Mouse (Mus musculus): ENCODE data around the gene Fads3. TPM values are rescaled to one million over a fixed set of nuclear protein-coding genes. Genes with fewer than 3 reads are reported as not detected.

The Fads3 gene
- polyA plus RNA-seq, 1 experiment from 2014 or later, result 3.7 TPM

DNA sequence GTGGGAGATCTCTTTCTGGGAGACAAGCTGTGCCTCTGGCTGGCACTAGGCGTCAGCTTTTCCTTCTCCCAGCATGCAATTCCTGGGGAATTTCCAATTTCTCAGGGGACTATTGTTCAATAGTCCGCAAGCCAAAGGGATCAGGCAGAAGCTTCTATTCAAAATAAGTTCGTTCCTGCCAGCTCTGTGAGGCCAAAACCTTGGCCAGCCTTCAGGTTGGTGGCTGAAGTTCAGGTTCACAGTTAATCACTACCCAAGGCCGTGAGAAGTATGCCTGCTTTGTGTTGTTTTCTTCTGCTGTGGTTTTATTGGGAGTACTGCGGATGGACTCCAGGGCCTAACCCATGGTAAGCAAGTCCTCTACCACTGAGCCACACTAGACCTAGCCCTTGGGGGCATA lies 29.8 kb downstream of the Fads3 start:
- H3K4me2 ChIP-seq (ENCODE audit: low read depth, low read length), result no peak overlapping the region
- no peaks in the 10 kb centered on the region for H3K27me3 ChIP-seq (ENCODE audit: control insufficient read depth, insufficient read depth, low read length)
- DNase-seq (ENCODE audit: low spot score), result no peak
- no peaks in the 10 kb centered on the region for H3K9me3 ChIP-seq (replicated peaks; ENCODE audit: control insufficient read depth, low read length)
- H3K4me1 ChIP-seq (ENCODE audit: control insufficient read depth, insufficient read depth, low read length), result no peaks in the 10 kb centered on the region
- H3K36me3 ChIP-seq (replicated peaks; ENCODE audit: control insufficient read depth, insufficient read depth, low read depth, low read length), result peaks cover 49% of the 10 kb centered on the region
- no peak overlapping the region for H3K9ac ChIP-seq (replicated peaks; ENCODE audit: low read length)
- no peak overlapping the region for H3K27ac ChIP-seq (replicated peaks; ENCODE audit: low read depth, low read length)
- H3K4me3 ChIP-seq (ENCODE audit: low read depth, low read length), result no peak overlapping the region
- no peak for ATAC-seq (replicated peaks; ENCODE audit: insufficient number of reproducible peaks, low FRiP score, low TSS enrichment, low read depth)
- 90% methylated on average over 5 of the region's 5 CpGs for WGBS

DNA sequence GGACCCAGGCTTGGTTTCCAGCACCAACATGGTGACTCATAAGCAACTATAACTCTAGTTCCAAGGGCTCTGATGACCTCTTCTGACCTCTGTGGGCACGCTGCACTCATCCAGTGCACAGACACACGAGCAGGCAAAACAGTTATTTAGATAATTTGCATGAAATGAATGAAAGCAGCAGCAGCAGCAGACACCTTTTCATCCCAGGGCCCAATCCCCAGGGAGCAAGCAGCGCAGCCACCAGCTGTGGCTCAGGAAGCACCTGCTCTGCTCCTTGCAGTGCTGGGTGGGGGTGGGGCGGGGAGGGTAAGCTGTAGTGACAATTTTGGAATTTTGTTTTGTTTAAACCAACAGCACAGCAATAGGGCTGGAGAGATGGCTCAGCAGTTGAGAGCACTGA lies 30.5 kb downstream of the Fads3 start:
- no peak for ATAC-seq (replicated peaks; ENCODE audit: insufficient number of reproducible peaks, low FRiP score, low TSS enrichment, low read depth)
- Histone ChIP-seq H3K27ac (replicated peaks; ENCODE audit: low read depth, low read length) (no peak overlapping the region), H3K4me1 (ENCODE audit: control insufficient read depth, insufficient read depth, low read length) (no peaks in the 10 kb centered on the region), H3K36me3 (replicated peaks; ENCODE audit: control insufficient read depth, insufficient read depth, low read depth, low read length) (peaks cover 44% of the 10 kb centered on the region), H3K4me3 (ENCODE audit: low read depth, low read length) (no peak overlapping the region), H3K27me3 (ENCODE audit: control insufficient read depth, insufficient read depth, low read length) (no peaks in the 10 kb centered on the region), H3K4me2 (ENCODE audit: low read depth, low read length) (no peak overlapping the region), H3K9me3 (replicated peaks; ENCODE audit: control insufficient read depth, low read length) (no peaks in the 10 kb centered on the region), H3K9ac (replicated peaks; ENCODE audit: low read length) (no peak overlapping the region)
- DNase-seq (ENCODE audit: low spot score), result no peak
- 80% methylated on average over 4 of the region's 4 CpGs for WGBS

DNA sequence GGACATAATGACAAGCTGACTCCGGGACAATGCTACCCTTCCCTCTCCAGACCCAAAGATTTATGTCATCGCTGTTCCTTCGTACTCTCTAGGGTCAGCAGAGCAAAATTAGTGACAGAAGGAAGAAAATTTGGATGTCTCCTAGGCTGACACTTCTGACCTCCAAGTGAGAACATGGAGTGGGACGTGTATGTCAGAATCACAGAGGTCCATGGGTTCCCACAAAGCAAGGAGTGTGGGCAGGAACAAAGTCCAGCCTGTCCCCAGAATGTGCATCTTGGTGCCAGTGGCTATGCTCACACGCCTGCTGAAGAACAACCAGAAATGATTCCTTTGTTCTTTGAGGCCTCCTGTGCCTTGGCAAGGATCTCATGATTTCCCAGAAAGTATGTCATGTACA lies 31.8 kb downstream of the Fads3 start:
- H3K4me3 ChIP-seq (ENCODE audit: low read depth, low read length), result no peak overlapping the region
- H3K9ac ChIP-seq (replicated peaks; ENCODE audit: low read length), result no peak overlapping the region
- H3K9me3 ChIP-seq (replicated peaks; ENCODE audit: control insufficient read depth, low read length), result no peaks in the 10 kb centered on the region
- H3K27me3 ChIP-seq (ENCODE audit: control insufficient read depth, insufficient read depth, low read length), result no peaks in the 10 kb centered on the region
- H3K27ac ChIP-seq (replicated peaks; ENCODE audit: low read depth, low read length), result no peak overlapping the region
- H3K4me2 ChIP-seq (ENCODE audit: low read depth, low read length), result no peak overlapping the region
- 94% methylated on average over 5 of the region's 5 CpGs for WGBS
- no peaks in the 10 kb centered on the region for H3K4me1 ChIP-seq (ENCODE audit: control insufficient read depth, insufficient read depth, low read length)
- ATAC-seq (replicated peaks; ENCODE audit: insufficient number of reproducible peaks, low FRiP score, low TSS enrichment, low read depth) (no peak), DNase-seq (ENCODE audit: low spot score) (no peak)
- peaks cover 41% of the 10 kb centered on the region for H3K36me3 ChIP-seq (replicated peaks; ENCODE audit: control insufficient read depth, insufficient read depth, low read depth, low read length)

DNA sequence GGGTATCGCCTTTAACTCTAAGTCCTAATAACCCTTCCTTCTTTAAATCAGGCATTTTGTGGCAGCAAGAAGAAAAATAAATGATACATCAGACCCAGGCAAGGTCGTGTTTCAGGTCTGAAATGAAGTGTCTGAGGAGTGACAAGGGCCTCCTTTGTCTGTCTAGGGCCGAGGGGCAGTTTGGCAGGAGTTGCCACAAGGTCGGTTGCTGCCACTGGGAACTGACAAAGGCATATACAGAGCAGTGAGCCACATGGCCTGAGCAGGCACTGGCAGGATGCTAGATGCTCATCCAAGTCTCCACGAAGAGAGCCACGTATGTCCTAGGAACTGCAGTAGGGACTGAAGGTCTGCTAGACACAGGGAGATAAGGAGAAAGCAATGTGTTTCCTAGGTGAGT lies 37.0 kb downstream of the Fads3 start:
- Histone ChIP-seq H3K9me3 (replicated peaks; ENCODE audit: control insufficient read depth, low read length) (no peaks in the 10 kb centered on the region), H3K4me1 (ENCODE audit: control insufficient read depth, insufficient read depth, low read length) (no peaks in the 10 kb centered on the region), H3K27ac (replicated peaks; ENCODE audit: low read depth, low read length) (no peak overlapping the region), H3K27me3 (ENCODE audit: control insufficient read depth, insufficient read depth, low read length) (no peaks in the 10 kb centered on the region), H3K4me3 (ENCODE audit: low read depth, low read length) (no peak overlapping the region), H3K36me3 (replicated peaks; ENCODE audit: control insufficient read depth, insufficient read depth, low read depth, low read length) (peaks cover 42% of the 10 kb centered on the region), H3K4me2 (ENCODE audit: low read depth, low read length) (no peak overlapping the region), H3K9ac (replicated peaks; ENCODE audit: low read length) (no peak overlapping the region)
- DNase-seq (ENCODE audit: low spot score) (no peak), ATAC-seq (replicated peaks; ENCODE audit: insufficient number of reproducible peaks, low FRiP score, low TSS enrichment, low read depth) (no peak)
- WGBS, result 70% methylated on average over 6 of the region's 6 CpGs

DNA sequence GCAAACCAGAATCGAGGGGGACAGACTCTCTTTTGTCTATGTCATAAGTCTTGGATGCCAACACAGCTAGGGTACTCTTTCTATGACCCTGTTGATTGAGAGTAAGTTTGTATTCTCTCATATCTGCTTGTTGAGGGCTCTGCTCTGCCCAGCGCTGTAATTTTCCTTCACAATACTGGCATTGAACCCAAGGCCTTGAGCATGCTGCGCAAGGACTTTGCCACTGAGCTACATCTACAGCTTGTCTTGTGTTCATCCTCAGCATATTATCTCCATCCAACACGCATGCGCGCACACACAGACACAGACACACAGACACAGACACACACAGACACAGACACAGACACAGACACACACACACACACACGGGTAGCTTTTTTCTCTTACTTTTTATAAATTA lies 39.0 kb downstream of the Fads3 start:
- Histone ChIP-seq H3K27ac (replicated peaks; ENCODE audit: low read depth, low read length) (no peak overlapping the region), H3K4me1 (ENCODE audit: control insufficient read depth, insufficient read depth, low read length) (no peaks in the 10 kb centered on the region), H3K36me3 (replicated peaks; ENCODE audit: control insufficient read depth, insufficient read depth, low read depth, low read length) (peaks cover 26% of the 10 kb centered on the region), H3K4me3 (ENCODE audit: low read depth, low read length) (no peak overlapping the region), H3K9ac (replicated peaks; ENCODE audit: low read length) (no peak overlapping the region), H3K27me3 (ENCODE audit: control insufficient read depth, insufficient read depth, low read length) (no peaks in the 10 kb centered on the region), H3K4me2 (ENCODE audit: low read depth, low read length) (no peak overlapping the region), H3K9me3 (replicated peaks; ENCODE audit: control insufficient read depth, low read length) (no peaks in the 10 kb centered on the region)
- ATAC-seq (replicated peaks; ENCODE audit: insufficient number of reproducible peaks, low FRiP score, low TSS enrichment, low read depth) (no peak), DNase-seq (ENCODE audit: low spot score) (no peak)
- WGBS, result 95% methylated on average over 7 of the region's 7 CpGs

DNA sequence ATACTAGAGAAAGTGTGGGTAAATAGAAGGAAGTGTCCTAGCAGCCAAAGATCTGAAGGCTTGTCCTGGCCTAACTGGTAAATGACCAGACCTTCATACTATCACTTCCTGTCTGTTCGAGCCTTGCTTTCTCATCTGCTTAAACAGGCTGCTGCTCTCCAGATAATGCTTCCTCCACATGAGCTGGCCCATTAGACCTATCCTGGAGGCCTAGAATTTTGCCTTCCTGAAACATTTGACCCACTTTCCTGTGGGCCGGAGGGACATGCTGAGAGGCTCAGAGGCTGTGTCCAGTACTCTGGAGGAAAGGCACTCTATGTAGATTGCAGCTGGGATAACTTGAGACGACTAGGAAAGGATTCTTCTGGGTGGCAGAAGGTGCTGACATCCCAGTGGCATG lies 40.7 kb downstream of the Fads3 start:
- H3K9ac ChIP-seq (replicated peaks; ENCODE audit: low read length), result no peak overlapping the region
- no peak for DNase-seq (ENCODE audit: low spot score)
- H3K27me3 ChIP-seq (ENCODE audit: control insufficient read depth, insufficient read depth, low read length), result no peaks in the 10 kb centered on the region
- no peak for ATAC-seq (replicated peaks; ENCODE audit: insufficient number of reproducible peaks, low FRiP score, low TSS enrichment, low read depth)
- no peaks in the 10 kb centered on the region for H3K4me1 ChIP-seq (ENCODE audit: control insufficient read depth, insufficient read depth, low read length)
- no peaks in the 10 kb centered on the region for H3K9me3 ChIP-seq (replicated peaks; ENCODE audit: control insufficient read depth, low read length)
- H3K4me2 ChIP-seq (ENCODE audit: low read depth, low read length), result no peak overlapping the region
- no peak overlapping the region for H3K4me3 ChIP-seq (ENCODE audit: low read depth, low read length)
- H3K27ac ChIP-seq (replicated peaks; ENCODE audit: low read depth, low read length), result no peak overlapping the region
- H3K36me3 ChIP-seq (replicated peaks; ENCODE audit: control insufficient read depth, insufficient read depth, low read depth, low read length), result peaks cover 25% of the 10 kb centered on the region
- 81% methylated on average over 3 of the region's 3 CpGs for WGBS

DNA sequence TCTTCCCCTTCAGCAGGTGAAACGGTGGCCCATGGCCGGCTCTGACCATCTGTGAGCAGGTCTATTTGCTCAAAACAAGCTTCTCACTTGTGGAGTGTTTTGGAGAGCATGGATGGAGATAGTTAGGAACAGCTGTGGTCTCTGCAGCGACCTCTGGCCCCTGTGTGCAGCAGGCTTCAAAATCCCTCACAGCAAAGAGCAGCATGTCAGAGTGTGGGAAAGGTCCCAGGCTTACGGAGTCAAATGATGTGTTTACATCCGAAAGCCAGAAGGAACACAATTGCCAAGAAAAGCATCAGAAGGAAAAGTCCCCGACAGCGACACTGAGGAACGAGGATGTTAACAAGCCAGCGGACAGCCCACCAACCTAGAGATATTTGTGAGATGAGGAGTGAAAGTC lies 44.1 kb downstream of the Fads3 start:
- peaks cover 31% of the 10 kb centered on the region for H3K36me3 ChIP-seq (replicated peaks; ENCODE audit: control insufficient read depth, insufficient read depth, low read depth, low read length)
- 83% methylated on average over 9 of the region's 9 CpGs for WGBS

DNA sequence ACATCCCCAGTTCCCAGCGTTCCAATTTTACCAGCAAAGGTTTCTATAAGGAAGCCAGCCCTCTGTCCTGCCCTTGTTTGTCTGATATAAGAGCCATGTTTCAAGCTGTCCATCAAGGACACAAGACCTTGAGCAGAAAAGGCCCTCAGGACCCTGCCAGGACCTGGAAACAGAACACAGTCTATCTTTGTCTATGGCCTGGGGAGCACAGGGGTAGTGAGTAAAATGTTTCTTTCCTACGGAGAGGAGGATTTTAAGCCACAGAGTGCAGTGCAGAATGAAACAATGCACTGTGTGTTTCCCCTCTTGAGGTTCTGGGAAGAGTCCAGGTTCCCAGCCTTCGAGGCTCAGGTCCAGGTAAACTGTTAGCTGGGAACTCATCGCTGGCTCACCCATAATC lies 45.6 kb downstream of the Fads3 start:
- peaks cover 32% of the 10 kb centered on the region for H3K36me3 ChIP-seq (replicated peaks; ENCODE audit: control insufficient read depth, insufficient read depth, low read depth, low read length)

More for the DNA sequence above, 44.1 kb downstream of the Fads3 start:
- ATAC-seq (replicated peaks; ENCODE audit: insufficient number of reproducible peaks, low FRiP score, low TSS enrichment, low read depth), result no peak
- DNase-seq (ENCODE audit: low spot score), result no peak
- Histone ChIP-seq H3K4me1 (ENCODE audit: control insufficient read depth, insufficient read depth, low read length) (no peaks in the 10 kb centered on the region), H3K9me3 (replicated peaks; ENCODE audit: control insufficient read depth, low read length) (no peaks in the 10 kb centered on the region), H3K9ac (replicated peaks; ENCODE audit: low read length) (no peak overlapping the region), H3K27ac (replicated peaks; ENCODE audit: low read depth, low read length) (no peak overlapping the region), H3K4me2 (ENCODE audit: low read depth, low read length) (no peak overlapping the region), H3K27me3 (ENCODE audit: control insufficient read depth, insufficient read depth, low read length) (no peaks in the 10 kb centered on the region), H3K4me3 (ENCODE audit: low read depth, low read length) (no peak overlapping the region)

More for the DNA sequence above, 45.6 kb downstream of the Fads3 start:
- no peaks in the 10 kb centered on the region for H3K4me1 ChIP-seq (ENCODE audit: control insufficient read depth, insufficient read depth, low read length)
- DNase-seq (ENCODE audit: low spot score) (no peak), ATAC-seq (replicated peaks; ENCODE audit: insufficient number of reproducible peaks, low FRiP score, low TSS enrichment, low read depth) (no peak)
- no peak overlapping the region for H3K27ac ChIP-seq (replicated peaks; ENCODE audit: low read depth, low read length)
- H3K4me2 ChIP-seq (ENCODE audit: low read depth, low read length), result no peak overlapping the region
- H3K4me3 ChIP-seq (ENCODE audit: low read depth, low read length), result no peak overlapping the region
- no peaks in the 10 kb centered on the region for H3K9me3 ChIP-seq (replicated peaks; ENCODE audit: control insufficient read depth, low read length)
- no peaks in the 10 kb centered on the region for H3K27me3 ChIP-seq (ENCODE audit: control insufficient read depth, insufficient read depth, low read length)
- WGBS, result 79% methylated on average over 4 of the region's 4 CpGs
- H3K9ac ChIP-seq (replicated peaks; ENCODE audit: low read length), result no peak overlapping the region

Measured in embryonic facial prominence, embryonic 11.5 days (tissue).